Mouse (Mus musculus) adrenal gland, postnatal 10 days (tissue): ENCODE measurements around the gene H3f3b. TPM values are rescaled to one million over a fixed set of nuclear protein-coding genes. Genes with fewer than 3 reads are reported as not detected.
"Not testable (repeated sequence)": the region's sequence is repeated elsewhere in the genome, so short reads cannot be mapped to it uniquely, and the experiment has no call there.

Experiments
- DNase-seq: peaks from one replicate; pipeline ENCODE4 v3.0.0; 2021; ENCODE audit warnings: mixed read lengths
- total RNA-seq, 2 experiments: library from RNA; stranded (reverse); gene quantifications; 2 replicates each; pipeline ENCODE4 v1.2.3; 2021

H3f3b gene
- total RNA-seq, 2 experiments from 2014 or later = 401 to 426 TPM

DNA sequence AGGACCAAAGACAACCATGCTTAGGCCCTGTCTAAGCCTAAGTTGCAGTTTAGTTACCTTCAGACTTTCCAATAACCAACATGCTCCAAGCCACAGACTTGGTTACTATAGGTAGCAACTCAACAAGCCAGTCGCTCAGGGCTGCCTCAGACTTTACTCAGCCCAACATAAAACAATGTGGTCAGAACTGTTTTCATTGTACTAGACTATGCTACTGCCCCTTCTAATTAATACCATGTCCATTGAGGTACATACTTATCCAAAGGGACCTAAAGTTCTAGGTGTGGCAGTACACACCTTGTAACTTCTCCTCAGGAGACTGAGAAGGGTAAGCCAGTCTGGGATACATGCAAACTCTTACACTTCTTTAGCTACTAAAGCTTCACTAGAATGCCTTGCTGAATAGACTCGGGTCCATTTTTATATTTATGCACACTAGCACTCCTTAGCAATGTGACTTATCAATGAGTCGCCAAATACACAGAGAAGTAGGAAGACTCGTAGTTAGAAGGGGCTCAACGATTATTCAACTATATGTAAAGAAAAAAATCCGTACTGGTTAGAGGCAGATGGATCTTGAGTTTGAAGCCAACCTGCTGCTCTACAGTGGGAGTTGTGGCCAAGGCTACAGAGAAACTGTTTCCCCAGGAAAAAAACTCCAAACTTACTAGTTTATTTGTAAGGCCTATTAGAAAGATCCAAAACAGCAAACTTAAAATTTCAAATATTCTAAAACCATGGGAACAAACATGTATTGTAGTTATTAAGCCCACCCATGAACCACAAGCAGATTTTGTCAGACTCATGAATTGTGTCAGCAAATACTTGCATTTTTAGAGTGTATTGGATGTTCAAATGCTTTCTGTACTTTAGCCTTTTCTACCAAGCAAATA lies 6.2 kb downstream of the H3f3b start:
- no peak for DNase-seq

GRCm38 (mm10) chr11:116020519-116020922 lies 7.2 kb downstream of the H3f3b start:
- DNase-seq = no peak

DNA sequence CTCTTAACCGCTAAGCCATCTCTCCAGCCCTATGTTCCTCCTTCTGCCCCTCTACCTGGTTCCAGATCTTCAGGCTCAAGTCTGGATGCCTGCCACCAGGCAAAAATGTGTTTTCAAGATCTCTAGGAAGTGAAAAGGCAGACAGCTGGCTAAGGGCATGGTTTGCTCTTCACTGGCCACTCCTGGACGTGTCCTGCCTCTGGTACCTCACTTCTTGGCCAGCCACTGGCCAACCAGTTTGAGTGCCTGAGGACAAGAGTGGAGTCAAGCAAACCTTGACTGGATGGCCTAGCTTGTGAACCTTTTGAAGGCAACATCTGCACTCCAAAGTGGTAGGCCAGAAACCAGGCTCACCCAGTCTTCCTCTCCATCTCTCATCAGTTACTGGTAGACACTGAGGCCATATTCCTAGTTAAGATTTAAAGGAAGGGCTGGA lies 7.8 kb downstream of the H3f3b start:
- no peak for DNase-seq

GRCm38 (mm10) chr11:116019360-116019791 lies 8.4 kb downstream of the H3f3b start:
- DNase-seq = no peak

- not testable (repeated sequence) for DNase-seq
Measured at GRCm38 (mm10) chr11:116018867-116019266, 8.9 kb downstream of the H3f3b start.

GRCm38 (mm10) chr11:116018106-116018505 lies 9.7 kb downstream of the H3f3b start:
- DNase-seq = no peak

DNA sequence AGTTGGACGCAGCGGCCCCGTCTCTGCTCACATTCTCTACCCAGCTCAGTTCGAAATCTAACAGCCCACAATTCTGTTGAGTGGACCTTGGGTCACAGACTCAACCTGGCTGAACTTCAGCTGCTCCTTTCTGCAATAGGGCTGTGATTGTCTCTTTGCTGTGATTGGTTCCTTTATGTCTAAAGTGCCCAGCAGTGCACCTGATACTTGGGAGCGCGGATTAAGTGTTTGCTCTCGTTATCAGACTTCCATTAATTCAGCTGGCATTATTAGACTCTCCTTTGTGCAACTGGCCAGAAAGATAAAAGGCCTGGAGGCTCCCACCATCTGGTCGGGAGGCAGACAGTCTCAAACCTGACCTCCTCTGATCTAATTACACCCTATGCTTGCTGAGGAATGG lies 12.9 kb downstream of the H3f3b start:
- DNase-seq = no peak

DNA sequence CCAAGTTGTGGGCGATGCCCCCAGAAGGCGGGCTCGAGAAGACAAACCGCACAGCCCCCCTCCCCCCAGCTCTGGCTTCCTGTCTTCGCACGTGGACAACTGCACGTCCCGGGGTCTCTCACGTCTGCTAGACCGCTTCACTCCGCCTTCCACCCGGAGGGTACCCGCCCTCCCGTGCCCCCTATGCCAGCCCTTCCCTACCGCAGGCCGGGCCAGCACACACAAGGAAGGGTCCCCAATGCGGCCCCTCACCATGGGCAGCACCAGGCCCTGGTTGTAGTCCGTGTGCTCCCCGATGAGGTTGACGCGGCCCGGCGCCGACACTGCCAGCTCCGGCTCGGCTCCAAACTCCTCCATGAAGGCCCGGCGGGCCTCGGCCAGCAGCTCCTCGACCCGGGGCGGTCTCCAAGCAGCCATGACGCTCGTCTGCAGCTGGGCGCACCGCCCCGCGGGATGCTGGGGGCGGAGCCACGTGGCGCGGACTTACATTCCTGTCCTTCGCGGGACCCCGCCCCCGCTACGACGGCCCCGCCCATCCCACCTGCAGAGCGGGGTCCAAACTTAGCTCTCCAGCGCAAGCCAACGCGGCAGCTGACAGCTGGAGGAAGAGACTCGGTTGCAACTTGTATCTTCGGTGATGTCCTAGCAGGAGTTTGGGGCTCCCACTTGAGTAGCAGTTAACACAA lies 15.4 kb downstream of the H3f3b start, which contains the start of gene Galk1:
Galk1 (minus strand) TSS at position 458 of the 686 bp plus-strand sequence.
- peak; percentile 94 for DNase-seq

GRCm38 (mm10) chr11:116011529-116012261 lies 16.1 kb downstream of the H3f3b start:
- no peak for DNase-seq

GRCm38 (mm10) chr11:116010948-116011347 lies 16.8 kb downstream of the H3f3b start:
- DNase-seq = no peak

DNA sequence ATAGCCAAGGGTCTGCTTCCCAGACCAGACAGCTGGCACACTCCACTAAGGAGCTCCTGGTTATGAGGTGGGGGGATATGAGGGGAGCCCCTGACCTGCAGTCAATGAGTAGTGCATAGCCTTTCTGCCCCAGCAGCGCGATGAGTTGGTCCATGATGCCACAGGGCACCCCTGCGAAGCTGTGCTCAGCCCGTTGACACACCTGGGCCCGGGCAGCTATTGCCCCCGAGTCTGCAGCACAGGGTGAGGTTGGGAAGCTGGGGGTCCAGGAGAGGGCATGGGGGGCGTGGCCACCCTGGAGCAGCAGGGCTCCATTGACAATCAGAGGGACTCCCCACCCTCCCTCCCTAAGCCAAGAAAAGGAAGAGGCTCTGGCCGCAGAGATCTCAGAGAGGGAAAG lies 17.6 kb downstream of the H3f3b start:
- DNase-seq = no peak

- DNase-seq = no peak
Measured at GRCm38 (mm10) chr11:116009661-116010060, 18.1 kb downstream of the H3f3b start.

DNA sequence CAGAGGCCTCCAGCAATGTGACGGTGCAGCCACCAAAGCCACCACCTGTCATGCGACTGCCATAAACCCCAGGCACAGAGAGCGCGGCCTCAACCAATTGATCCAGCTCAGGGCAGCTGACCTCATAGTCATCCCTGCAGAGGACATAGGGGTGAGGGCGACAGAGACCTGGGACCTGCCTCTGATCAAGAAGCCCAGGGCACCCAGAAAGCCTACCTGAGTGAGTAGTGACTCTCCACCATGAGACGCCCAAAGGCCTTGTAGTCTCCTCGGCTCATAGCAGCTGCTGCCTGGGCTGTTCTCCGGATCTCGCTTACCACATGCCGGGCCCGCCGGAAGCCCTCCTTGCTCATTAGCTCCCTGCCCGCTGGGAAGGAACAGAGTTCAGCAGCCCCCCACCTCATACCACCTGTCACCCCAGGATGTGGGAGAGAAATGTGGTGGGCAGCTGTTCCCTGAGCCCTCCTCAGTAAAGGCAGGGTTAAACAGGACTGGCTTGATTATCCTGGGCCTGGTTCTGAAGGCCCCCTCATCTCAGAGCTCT lies 18.9 kb downstream of the H3f3b start:
- DNase-seq = no peak

DNA sequence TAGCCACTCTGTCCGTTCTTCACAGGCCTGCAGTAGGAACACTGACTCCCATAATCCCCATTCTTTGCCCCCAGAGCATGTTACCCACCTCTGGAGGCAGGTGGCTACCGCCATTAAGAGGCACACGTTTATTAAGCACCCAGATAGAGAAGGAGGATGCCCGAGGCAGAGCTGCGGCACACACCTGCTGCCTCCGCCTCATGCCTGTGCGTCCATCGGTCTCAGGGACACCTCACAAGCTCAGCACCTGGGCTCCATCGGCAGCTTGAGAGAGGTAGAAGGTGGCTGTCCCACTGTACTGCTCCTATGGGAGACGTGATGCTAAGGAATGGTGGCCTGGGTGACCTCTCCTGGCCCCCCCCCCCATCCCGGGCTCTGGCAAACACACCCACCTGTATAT lies 19.4 kb downstream of the H3f3b start:
- DNase-seq = no peak

- no peak for DNase-seq
Measured at GRCm38 (mm10) chr11:116007095-116007850, 20.5 kb downstream of the H3f3b start.

DNA sequence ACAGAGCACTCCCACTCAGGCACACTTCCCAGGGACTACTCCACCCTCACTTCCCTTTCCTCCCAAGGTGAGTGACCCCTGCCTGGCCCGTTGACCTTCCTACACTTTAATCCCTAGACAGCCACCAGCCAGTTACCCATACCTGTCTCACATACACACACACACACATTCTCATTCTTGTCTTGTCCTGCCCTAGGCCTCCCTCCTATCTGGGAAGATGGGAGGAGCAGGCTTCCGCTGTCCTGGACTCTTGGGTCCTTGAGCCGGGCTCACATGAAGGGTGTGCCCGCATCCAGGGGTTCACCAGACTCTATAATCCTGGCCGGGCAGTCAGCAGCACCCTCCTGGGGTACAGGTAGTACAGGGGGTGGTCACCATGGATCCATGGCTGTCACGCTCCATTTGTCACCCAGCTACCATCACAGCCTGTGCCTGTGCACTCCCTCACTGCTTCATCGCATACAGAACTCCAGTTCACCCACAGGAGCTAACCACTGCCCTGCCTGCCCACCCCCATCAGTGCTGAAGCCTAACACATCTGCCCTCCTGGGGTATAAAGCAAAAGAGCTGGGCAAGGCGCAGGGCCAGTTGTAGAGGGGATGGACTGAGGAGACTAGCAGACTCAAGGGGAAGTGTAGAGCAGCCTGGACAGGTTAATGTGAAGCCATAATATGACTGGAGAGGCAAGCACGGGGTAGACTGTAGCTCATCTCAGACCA lies 21.9 kb downstream of the H3f3b start:
- DNase-seq = no peak

DNA sequence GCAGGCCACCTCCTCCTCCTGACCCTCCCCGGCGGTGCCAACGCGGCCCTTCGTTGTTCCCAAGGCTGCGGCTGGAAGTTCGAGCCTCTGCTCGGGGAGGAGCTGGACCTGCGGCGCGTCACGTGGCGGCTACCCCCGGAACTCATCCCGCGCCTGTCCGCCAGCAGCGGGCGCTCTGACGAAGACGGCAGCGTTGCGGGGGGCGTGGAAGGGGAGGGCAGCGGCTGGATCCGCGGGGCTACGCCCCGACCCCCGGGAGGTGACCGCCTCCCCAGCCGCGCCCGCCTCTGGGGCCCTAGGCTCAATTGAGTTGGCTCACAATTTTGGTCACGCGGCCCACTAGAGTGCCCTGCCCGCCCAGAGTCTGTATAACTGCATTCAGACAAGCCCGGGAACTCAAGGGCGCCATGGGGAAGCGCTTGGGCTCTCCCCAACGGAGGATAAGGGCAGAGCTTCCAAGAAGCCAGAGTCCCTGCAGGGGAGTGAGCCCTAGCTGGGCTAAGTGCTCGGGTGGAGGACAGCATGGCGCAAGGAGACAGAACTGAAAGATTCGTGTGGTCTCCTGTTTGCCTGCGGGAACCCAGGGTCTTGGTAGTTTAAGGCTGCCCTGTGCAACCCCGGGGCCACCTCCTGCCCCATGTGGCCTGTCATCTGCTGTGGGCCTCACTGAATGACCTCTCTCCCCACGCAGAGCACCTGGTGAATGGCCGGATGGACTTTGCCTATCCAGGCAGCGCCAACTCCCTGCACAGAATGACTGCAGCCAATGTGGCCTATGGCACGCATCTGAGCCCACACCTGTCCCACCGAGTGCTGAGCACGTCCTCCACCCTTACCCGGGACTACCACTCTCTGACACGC lies 22.7 kb downstream of the H3f3b start:
- DNase-seq = peak; percentile 86

DNA sequence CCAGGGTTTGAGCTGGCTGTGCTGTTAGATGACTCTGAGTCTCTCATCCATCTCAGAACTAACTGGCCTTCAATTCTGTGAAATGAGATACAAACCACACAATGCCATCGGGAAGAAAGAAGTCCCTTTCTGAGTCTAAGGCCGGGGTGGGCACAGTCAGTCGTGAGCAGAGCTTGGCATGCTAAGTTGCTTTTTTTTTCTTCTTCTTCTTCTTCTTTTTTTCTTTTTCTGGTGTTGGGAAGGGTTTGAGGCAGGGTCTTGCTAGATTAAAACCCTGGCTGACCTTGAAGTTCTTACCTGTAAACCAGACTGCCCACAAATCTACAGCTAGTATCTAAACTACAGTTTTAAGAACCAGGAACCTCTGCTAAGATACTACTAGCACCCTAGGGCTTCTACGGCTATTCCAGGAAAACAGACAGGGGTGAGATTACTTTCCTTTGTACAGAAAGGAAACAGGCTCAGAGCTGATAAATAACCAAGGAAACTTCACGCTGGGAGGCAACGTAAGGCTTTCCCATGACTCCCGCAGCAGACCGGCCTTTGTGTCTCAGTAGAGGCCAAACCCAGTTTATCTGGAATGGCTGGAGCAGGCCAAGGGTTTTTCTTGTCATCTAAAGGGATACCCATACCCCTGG lies 23.5 kb downstream of the H3f3b start:
- DNase-seq = no peak

- no peak for DNase-seq
Measured at GRCm38 (mm10) chr11:116002894-116003293, 24.9 kb downstream of the H3f3b start.
